Mouse (Mus musculus): ENCODE measurements around the gene St6galnac3. TPM values are rescaled to one million over a fixed set of nuclear protein-coding genes. Genes with fewer than 3 reads are reported as not detected.
A peak's percentile ranks its signal among the peaks of the same experiment; 100 is the strongest.

The St6galnac3 gene
- polyA plus RNA-seq, 1 experiment from 2014 or later = 23.5 TPM

- Histone ChIP-seq H3K27me3 (replicated peaks) (no peaks in the 10 kb centered on the region), H3K27ac (replicated peaks) (no peak overlapping the region), H3K36me3 (no peaks in the 10 kb centered on the region), H3K4me1 (0 out of 2 replicates have a peak, but pooled peaks cover 2% of the 10 kb centered on the region), H3K9ac (replicated peaks) (no peak overlapping the region), H3K4me2 (no peak overlapping the region), H3K9me3 (replicated peaks) (no peaks in the 10 kb centered on the region), H3K4me3 (replicated peaks) (no peak overlapping the region)
- 48% methylated on average over 4 of the region's 4 CpGs for WGBS
- no peak for ATAC-seq (ENCODE audit: low FRiP score)
These were observed 222.5 kb downstream of the St6galnac3 start for GRCm38 (mm10) chr3:153502488-153502887.

GRCm38 (mm10) chr3:153501333-153501877 lies 223.6 kb downstream of the St6galnac3 start:
- Histone ChIP-seq H3K4me2 (no peak overlapping the region), H3K27ac (replicated peaks) (no peak overlapping the region), H3K4me1 (0 out of 2 replicates have a peak, but pooled peaks cover 2% of the 10 kb centered on the region), H3K36me3 (no peaks in the 10 kb centered on the region), H3K9me3 (replicated peaks) (no peaks in the 10 kb centered on the region), H3K4me3 (replicated peaks) (no peak overlapping the region), H3K9ac (replicated peaks) (no peak overlapping the region), H3K27me3 (replicated peaks) (no peaks in the 10 kb centered on the region)
- 62% methylated on average over 3 of the region's 3 CpGs for WGBS
- ATAC-seq (ENCODE audit: low FRiP score) = no peak

- Histone ChIP-seq H3K27ac (replicated peaks) (no peak overlapping the region), H3K4me1 (peaks cover 25% of the 10 kb centered on the region), H3K36me3 (no peaks in the 10 kb centered on the region), H3K9ac (replicated peaks) (no peak overlapping the region), H3K4me3 (replicated peaks) (no peak overlapping the region), H3K4me2 (no peak overlapping the region), H3K9me3 (replicated peaks) (no peaks in the 10 kb centered on the region), H3K27me3 (replicated peaks) (no peaks in the 10 kb centered on the region)
- WGBS = 52% methylated on average over 1 of the region's 1 CpGs
- ATAC-seq (ENCODE audit: low FRiP score) = no peak
These were observed 232.0 kb downstream of the St6galnac3 start for GRCm38 (mm10) chr3:153492986-153493385.

- WGBS = 46% methylated on average over 9 of the region's 9 CpGs
- Histone ChIP-seq H3K4me3 (replicated peaks) (no peak overlapping the region), H3K27me3 (replicated peaks) (no peaks in the 10 kb centered on the region), H3K27ac (replicated peaks) (no peak overlapping the region), H3K36me3 (no peaks in the 10 kb centered on the region), H3K9ac (replicated peaks) (no peak overlapping the region), H3K9me3 (replicated peaks) (no peaks in the 10 kb centered on the region), H3K4me2 (no peak overlapping the region), H3K4me1 (peaks cover 39% of the 10 kb centered on the region)
- no peak for ATAC-seq (ENCODE audit: low FRiP score)
These were observed 235.3 kb downstream of the St6galnac3 start for GRCm38 (mm10) chr3:153489718-153490117.

- H3K4me3 ChIP-seq (replicated peaks) = no peak overlapping the region
- no peaks in the 10 kb centered on the region for H3K36me3 ChIP-seq
- H3K4me2 ChIP-seq = no peak overlapping the region
- H3K27ac ChIP-seq (replicated peaks) = no peak overlapping the region
- WGBS = 74% methylated on average over 5 of the region's 5 CpGs
- no peak for ATAC-seq (ENCODE audit: low FRiP score)
- no peaks in the 10 kb centered on the region for H3K27me3 ChIP-seq (replicated peaks)
- peaks cover 42% of the 10 kb centered on the region for H3K4me1 ChIP-seq
- no peaks in the 10 kb centered on the region for H3K9me3 ChIP-seq (replicated peaks)
- no peak overlapping the region for H3K9ac ChIP-seq (replicated peaks)
These were observed 236.0 kb downstream of the St6galnac3 start for GRCm38 (mm10) chr3:153488931-153489330.

GRCm38 (mm10) chr3:153485176-153485575 lies 239.8 kb downstream of the St6galnac3 start:
- Histone ChIP-seq H3K27me3 (replicated peaks) (no peaks in the 10 kb centered on the region), H3K27ac (replicated peaks) (no peak overlapping the region; the same call in 1 of the 2 replicates), H3K4me3 (replicated peaks) (no peak overlapping the region), H3K9ac (replicated peaks) (no peak overlapping the region), H3K9me3 (replicated peaks) (no peaks in the 10 kb centered on the region), H3K36me3 (no peaks in the 10 kb centered on the region), H3K4me2 (no peak overlapping the region), H3K4me1 (peaks cover 35% of the 10 kb centered on the region)
- ATAC-seq (ENCODE audit: low FRiP score) = no peak
- WGBS = 83% methylated on average over 5 of the region's 5 CpGs

- ATAC-seq (ENCODE audit: low FRiP score) = no peak; the same call in 1 of the 2 replicates
- whole genome bisulfite sequencing = 68% methylated on average over 7 of the region's 7 CpGs
- Histone ChIP-seq H3K9me3 (replicated peaks) (no peaks in the 10 kb centered on the region), H3K4me2 (no peak overlapping the region), H3K4me3 (replicated peaks) (no peak overlapping the region), H3K27me3 (replicated peaks) (no peaks in the 10 kb centered on the region), H3K36me3 (no peaks in the 10 kb centered on the region), H3K27ac (replicated peaks) (no peak overlapping the region; the same call in 1 of the 2 replicates), H3K9ac (replicated peaks) (no peak overlapping the region), H3K4me1 (peaks cover 32% of the 10 kb centered on the region)
These were observed 240.3 kb downstream of the St6galnac3 start for GRCm38 (mm10) chr3:153484701-153485100.

- H3K27me3 ChIP-seq (replicated peaks) = no peaks in the 10 kb centered on the region
- no peak for ATAC-seq (ENCODE audit: low FRiP score)
- no peak overlapping the region for H3K9ac ChIP-seq (replicated peaks)
- no peak overlapping the region for H3K4me3 ChIP-seq (replicated peaks)
- H3K36me3 ChIP-seq = no peaks in the 10 kb centered on the region
- peaks cover 29% of the 10 kb centered on the region for H3K4me1 ChIP-seq
- WGBS = 87% methylated on average over 4 of the region's 4 CpGs
- H3K4me2 ChIP-seq = no peak overlapping the region
- no peaks in the 10 kb centered on the region for H3K9me3 ChIP-seq (replicated peaks)
- H3K27ac ChIP-seq (replicated peaks) = no peak overlapping the region
These were observed 241.3 kb downstream of the St6galnac3 start for GRCm38 (mm10) chr3:153483691-153484090.

GRCm38 (mm10) chr3:153482098-153482497 lies 242.9 kb downstream of the St6galnac3 start:
- no peak for ATAC-seq (ENCODE audit: low FRiP score)
- Histone ChIP-seq H3K4me2 (peak overlapping the region; percentile 22), H3K36me3 (no peaks in the 10 kb centered on the region), H3K27me3 (replicated peaks) (no peaks in the 10 kb centered on the region), H3K9me3 (replicated peaks) (no peaks in the 10 kb centered on the region), H3K4me1 (peaks cover 24% of the 10 kb centered on the region), H3K9ac (replicated peaks) (no peak overlapping the region), H3K27ac (replicated peaks) (no peak overlapping the region; the same call in 1 of the 2 replicates), H3K4me3 (replicated peaks) (no peak overlapping the region)
- 35% methylated on average over 11 of the region's 11 CpGs for WGBS

GRCm38 (mm10) chr3:153481012-153481411 lies 244.0 kb downstream of the St6galnac3 start:
- 96% methylated on average over 6 of the region's 6 CpGs for WGBS
- Histone ChIP-seq H3K9me3 (replicated peaks) (no peaks in the 10 kb centered on the region), H3K27me3 (replicated peaks) (no peaks in the 10 kb centered on the region), H3K4me2 (no peak overlapping the region), H3K27ac (replicated peaks) (no peak overlapping the region), H3K4me3 (replicated peaks) (no peak overlapping the region), H3K9ac (replicated peaks) (no peak overlapping the region), H3K4me1 (peaks cover 24% of the 10 kb centered on the region), H3K36me3 (no peaks in the 10 kb centered on the region)
- ATAC-seq (ENCODE audit: low FRiP score) = no peak

- Histone ChIP-seq H3K9ac (replicated peaks) (no peak overlapping the region), H3K4me3 (replicated peaks) (no peak overlapping the region)
These were observed 244.4 kb downstream of the St6galnac3 start for GRCm38 (mm10) chr3:153480636-153481006.

GRCm38 (mm10) chr3:153480005-153480635 lies 244.9 kb downstream of the St6galnac3 start:
- ATAC-seq (ENCODE audit: low FRiP score) = no peak
- Histone ChIP-seq H3K36me3 (no peaks in the 10 kb centered on the region), H3K9ac (replicated peaks) (no peak overlapping the region), H3K4me1 (peaks cover 19% of the 10 kb centered on the region), H3K27me3 (replicated peaks) (no peaks in the 10 kb centered on the region), H3K4me3 (replicated peaks) (no peak overlapping the region), H3K4me2 (no peak overlapping the region), H3K9me3 (replicated peaks) (no peaks in the 10 kb centered on the region), H3K27ac (replicated peaks) (no peak overlapping the region)
- 94% methylated on average over 3 of the region's 3 CpGs for WGBS

More at GRCm38 (mm10) chr3:153480636-153481006, 244.4 kb downstream of the St6galnac3 start:
- WGBS = 88% methylated on average over 5 of the region's 5 CpGs
- no peak for ATAC-seq (ENCODE audit: low FRiP score)
- Histone ChIP-seq H3K27ac (replicated peaks) (no peak overlapping the region), H3K9me3 (replicated peaks) (no peaks in the 10 kb centered on the region), H3K27me3 (replicated peaks) (no peaks in the 10 kb centered on the region), H3K4me2 (no peak overlapping the region), H3K36me3 (no peaks in the 10 kb centered on the region), H3K4me1 (peaks cover 24% of the 10 kb centered on the region)

All from neural tube, embryonic 15.5 days (tissue).